Mouse (Mus musculus) heart, postnatal 10 days (tissue): Measurements from ENCODE around the gene Foxe1. TPM values are rescaled to one million over a fixed set of nuclear protein-coding genes. Genes with fewer than 3 reads are reported as not detected.

Source experiments
- DNase-seq, 2 experiments: peaks; one replicate each; pipeline ENCODE4 v3.0.0; 2021
- intact Hi-C: fragments of 180-260 bp; cut with DNase I; formaldehyde crosslinking; loops from one replicate; pipeline ENCODE4 v1.15.1; 2025
- total RNA-seq, 2 experiments: library from RNA; stranded (reverse); gene quantifications; 2 replicates each; pipeline ENCODE4 v1.2.3; 2021

Gene Foxe1
- total RNA-seq, 2 experiments from 2014 or later = not detected

DNA sequence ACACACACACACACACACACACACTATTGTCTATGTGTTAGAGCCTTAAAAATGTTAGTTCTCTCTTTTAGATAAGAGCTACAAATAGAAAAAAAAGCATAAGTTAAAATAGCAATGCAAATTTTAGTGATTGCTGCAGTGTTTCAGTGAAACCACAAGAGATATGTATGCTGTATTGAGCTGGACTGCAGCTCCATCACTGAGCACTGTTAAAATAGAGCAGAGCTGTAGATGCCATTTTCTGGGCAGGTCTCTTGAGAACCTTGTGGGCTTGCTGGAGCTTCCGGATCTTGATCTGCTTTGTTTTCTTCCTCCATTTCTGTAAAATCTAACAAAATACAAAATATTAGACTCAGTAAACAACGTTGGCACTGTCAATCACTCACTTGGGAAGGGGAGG, 51.0 kb downstream of the Foxe1 start:
- intact Hi-C loops = no loop called here
- DNase-seq = no peak

DNA sequence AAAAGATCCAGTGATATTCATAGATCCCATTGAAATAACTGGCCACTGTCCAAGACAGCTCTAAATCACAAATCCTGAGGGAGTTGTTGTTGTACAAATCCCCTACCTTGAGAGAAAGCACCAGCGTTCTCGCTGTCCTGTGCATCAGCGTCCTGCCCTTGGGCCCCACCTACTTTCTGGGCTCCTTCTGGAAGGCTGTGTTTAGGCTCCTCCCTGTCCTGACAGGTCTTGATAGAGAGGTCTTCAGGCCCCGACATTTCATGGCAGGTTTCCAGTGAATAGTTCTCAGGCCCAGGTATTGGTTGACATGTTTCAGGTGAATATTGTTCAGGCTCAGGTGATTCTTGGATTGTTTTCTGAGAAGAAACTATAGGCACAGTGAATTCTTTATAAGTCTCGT, 52.3 kb downstream of the Foxe1 start:
- DNase-seq = no peak
- intact Hi-C loops = no loop called here

Other genes starting within 250 kb of the Foxe1 start
- gene Ncbp1, start 205.0 kb upstream of the Foxe1 start, total RNA-seq = 10 to 100 TPM; 28.3 to 30.2 TPM
- gene Tstd2, start 204.9 kb upstream of the Foxe1 start, total RNA-seq = 10 to 100 TPM; 16.3 to 20.7 TPM
- 10 to 100 TPM; 10.2 to 14.2 TPM for gene Xpa, start 147.3 kb upstream of the Foxe1 start, total RNA-seq
- 1 to 10 TPM; 4.2 to 4.7 TPM for gene Trmo, start 45.8 kb downstream of the Foxe1 start, total RNA-seq
- under 1 TPM; 0.17 to 0.43 TPM for gene Hemgn, start 69.9 kb downstream of the Foxe1 start, total RNA-seq
- 10 to 100 TPM; 86.8 to 90.9 TPM for gene Anp32b, start 107.3 kb downstream of the Foxe1 start, total RNA-seq
- 10 to 100 TPM; 30.6 to 34.5 TPM for gene Nans, start 145.6 kb downstream of the Foxe1 start, total RNA-seq
- under 1 TPM; 0.79 to 0.84 TPM for gene Trim14, start 192.5 kb downstream of the Foxe1 start, total RNA-seq